Mouse (Mus musculus) intestine, embryonic 15.5 days (tissue): Measurements from ENCODE around the gene Rasl10b. TPM values are rescaled to one million over a fixed set of nuclear protein-coding genes. Genes with fewer than 3 reads are reported as not detected.

Experiments
- polyA plus RNA-seq: library from polyadenylated mRNA; unstranded; fragments of >200 nt; fragmentation: Nextera tagmentation; extraction: Ambion mirVana; gene quantifications from 2 replicates; pipeline ENCODE4 v1.2.1, GENCODE M21; 2015

The Rasl10b gene
- polyA plus RNA-seq, 1 experiment from 2014 or later, result 2.6 TPM

Other genes with a start within 250 kb of the Rasl10b start
- 0.06 and 0.15 TPM in 2 replicates for gene Slfn4, start 234.0 kb upstream of the Rasl10b start, polyA plus RNA-seq
- 0.62 and 0.80 TPM in 2 replicates for gene Slfn3, start 217.8 kb upstream of the Rasl10b start, polyA plus RNA-seq
- 0.34 and 0.88 TPM in 2 replicates for gene Slfn14, start 122.4 kb upstream of the Rasl10b start, polyA plus RNA-seq
- 48.1 and 51.0 TPM in 2 replicates for gene Ap2b1, start 110.1 kb upstream of the Rasl10b start, polyA plus RNA-seq
- 13.8 and 16.4 TPM in 2 replicates for gene Pex12, start 106.6 kb upstream of the Rasl10b start, polyA plus RNA-seq
- 0.13 TPM in 1 of 2 replicates, not detected in the other for gene Gas2l2, start 20.3 kb downstream of the Rasl10b start, polyA plus RNA-seq
- 0.76 and 0.87 TPM in 2 replicates for gene 1700020L24Rik, start 28.5 kb downstream of the Rasl10b start, polyA plus RNA-seq
- 1.4 and 1.5 TPM in 2 replicates for gene Mmp28, start 53.9 kb downstream of the Rasl10b start, polyA plus RNA-seq
- gene Taf15, start 63.9 kb downstream of the Rasl10b start, polyA plus RNA-seq, result 12.9 and 13.9 TPM in 2 replicates
- not detected in 2 replicates for gene Heatr9, start 113.0 kb downstream of the Rasl10b start, polyA plus RNA-seq
- gene Ccl5, start 121.4 kb downstream of the Rasl10b start, polyA plus RNA-seq, result 3.1 and 3.7 TPM in 2 replicates
- gene Ccl9, start 169.5 kb downstream of the Rasl10b start, polyA plus RNA-seq, result 29.4 and 35.4 TPM in 2 replicates
- gene Ccl6, start 183.9 kb downstream of the Rasl10b start, polyA plus RNA-seq, result 13.3 and 17.0 TPM in 2 replicates
- gene Rpl9-ps1, start 236.5 kb downstream of the Rasl10b start, polyA plus RNA-seq, result not detected in 2 replicates
- 0.58 and 0.68 TPM in 2 replicates for gene Ccl3, start 240.2 kb downstream of the Rasl10b start, polyA plus RNA-seq